Mouse (Mus musculus): ENCODE results near the gene S100a3. TPM values are rescaled to one million over a fixed set of nuclear protein-coding genes. Genes with fewer than 3 reads are reported as not detected.

The S100a3 gene
- polyA plus RNA-seq (2012; fragmentation: generic; extraction: Trizol), result 4.7 TPM

GRCm38 (mm10) chr3:90560008-90560628 lies at the start of gene S100a3:
TSS of gene S100a3 (plus strand) at chr3:90560578.
- H3K36me3 ChIP-seq (ENCODE audit: control insufficient read depth, insufficient read depth), result no peaks in the 10 kb centered on the region
- H3K27me3 ChIP-seq (ENCODE audit: control insufficient read depth, insufficient read depth, insufficient read length), result no peaks in the 10 kb centered on the region
- TF ChIP-seq MYOG (IDR thresholded peaks at IDR 0.05; ENCODE audit: control insufficient read depth in 1 of 3, insufficient read depth in 1 of 3, insufficient read length in 2 of 3, low read depth in 2 of 3), result peak in 1 of 3 experiments; percentile 1
- peak in 1 of 3 experiments; percentile 37 for TF ChIP-seq MYOD1 (IDR thresholded peaks at IDR 0.05; ENCODE audit: control insufficient read depth in 1 of 3, insufficient read length in 2 of 3, low read depth in 2 of 3)
- no peak for TF ChIP-seq USF1 (IDR thresholded peaks at IDR 0.05; ENCODE audit: low read depth)
- H3K4me2 ChIP-seq (ENCODE audit: low read depth), result no peak within 1 kb of the TSS
- no peak within 1 kb of the TSS for H3K4me3 ChIP-seq
- no peak within 1 kb of the TSS for H3ac ChIP-seq (ENCODE audit: control insufficient read depth, insufficient read length)
- no peaks in the 10 kb centered on the region for H3K79me2 ChIP-seq (ENCODE audit: control insufficient read depth, insufficient read depth)

GRCm38 (mm10) chr3:90512276-90512675 lies 48.1 kb upstream of the S100a3 start:
- TF ChIP-seq POLR2AphosphoS2 (IDR thresholded peaks at IDR 0.05; ENCODE audit: insufficient read length, low read depth), result no peak
- TF ChIP-seq MYOG (IDR thresholded peaks at IDR 0.05; ENCODE audit: control insufficient read depth in 1 of 3, insufficient read depth in 1 of 3, insufficient read length in 2 of 3, low read depth in 2 of 3), result no peak
- TF ChIP-seq SRF (IDR thresholded peaks at IDR 0.05; ENCODE audit: control insufficient read depth, insufficient read length, low read depth), result no peak
- TF ChIP-seq E2F4 (IDR thresholded peaks at IDR 0.05; ENCODE audit: insufficient read depth), result no peak
- TF ChIP-seq CEBPB (IDR thresholded peaks at IDR 0.05; ENCODE audit: insufficient read depth, poor library complexity, severe bottlenecking), result no peak
- no peak for TF ChIP-seq MAX (IDR thresholded peaks at IDR 0.05; ENCODE audit: low read depth)
- TF ChIP-seq REST (IDR thresholded peaks at IDR 0.05; ENCODE audit: insufficient read depth, insufficient read length), result no peak
- no peak for TF ChIP-seq MYOD1 (IDR thresholded peaks at IDR 0.05; ENCODE audit: control insufficient read depth in 1 of 3, insufficient read length in 2 of 3, low read depth in 2 of 3)
- no peak for TF ChIP-seq USF1 (IDR thresholded peaks at IDR 0.05; ENCODE audit: low read depth)
- no peak for TF ChIP-seq TCF12 (IDR thresholded peaks at IDR 0.05; ENCODE audit: insufficient read depth, poor library complexity, severe bottlenecking)
- TF ChIP-seq POLR2A (IDR thresholded peaks at IDR 0.05; ENCODE audit: insufficient read length, low read depth), result no peak
- no peak for TF ChIP-seq TCF3 (IDR thresholded peaks at IDR 0.05; ENCODE audit: insufficient read length, low read depth)
- Histone ChIP-seq H3K36me3 (ENCODE audit: control insufficient read depth, insufficient read depth) (peaks cover 5% of the 10 kb centered on the region), H3K4me2 (ENCODE audit: low read depth) (no peak overlapping the region), H3K4me3 (no peak overlapping the region), H3K27me3 (ENCODE audit: control insufficient read depth, insufficient read depth, insufficient read length) (no peaks in the 10 kb centered on the region), H3ac (ENCODE audit: control insufficient read depth, insufficient read length) (no peak overlapping the region), H3K79me2 (ENCODE audit: control insufficient read depth, insufficient read depth) (peaks cover 19% of the 10 kb centered on the region)

- peak overlapping the region; percentile 52 for H3K4me3 ChIP-seq
- peak overlapping the region; percentile 96 for H3K4me2 ChIP-seq (ENCODE audit: low read depth)
- H3ac ChIP-seq (ENCODE audit: control insufficient read depth, insufficient read length), result peak overlapping the region; percentile 64
- TF ChIP-seq POLR2AphosphoS2 (IDR thresholded peaks at IDR 0.05; ENCODE audit: insufficient read length, low read depth), result no peak
- no peak for TF ChIP-seq SRF (IDR thresholded peaks at IDR 0.05; ENCODE audit: control insufficient read depth, insufficient read length, low read depth)
- TF ChIP-seq POLR2A (IDR thresholded peaks at IDR 0.05; ENCODE audit: insufficient read length, low read depth), result no peak
- no peak for TF ChIP-seq USF1 (IDR thresholded peaks at IDR 0.05; ENCODE audit: low read depth)
- TF ChIP-seq TCF12 (IDR thresholded peaks at IDR 0.05; ENCODE audit: insufficient read depth, poor library complexity, severe bottlenecking), result no peak
- no peak for TF ChIP-seq CEBPB (IDR thresholded peaks at IDR 0.05; ENCODE audit: insufficient read depth, poor library complexity, severe bottlenecking)
- no peak for TF ChIP-seq E2F4 (IDR thresholded peaks at IDR 0.05; ENCODE audit: insufficient read depth)
- no peak for TF ChIP-seq REST (IDR thresholded peaks at IDR 0.05; ENCODE audit: insufficient read depth, insufficient read length)
- TF ChIP-seq TCF3 (IDR thresholded peaks at IDR 0.05; ENCODE audit: insufficient read length, low read depth), result no peak
- no peak for TF ChIP-seq MAX (IDR thresholded peaks at IDR 0.05; ENCODE audit: low read depth)
- no peaks in the 10 kb centered on the region for H3K27me3 ChIP-seq (ENCODE audit: control insufficient read depth, insufficient read depth, insufficient read length)
- H3K79me2 ChIP-seq (ENCODE audit: control insufficient read depth, insufficient read depth), result peaks cover 10% of the 10 kb centered on the region
- no peaks in the 10 kb centered on the region for H3K36me3 ChIP-seq (ENCODE audit: control insufficient read depth, insufficient read depth)
Observed at GRCm38 (mm10) chr3:90512948-90513642, 47.3 kb upstream of the S100a3 start.

- Histone ChIP-seq H3K27me3 (ENCODE audit: control insufficient read depth, insufficient read depth, insufficient read length) (no peaks in the 10 kb centered on the region), H3ac (ENCODE audit: control insufficient read depth, insufficient read length) (peak within 1 kb of the TSS; percentile 64), H3K79me2 (ENCODE audit: control insufficient read depth, insufficient read depth) (peaks cover 1% of the 10 kb centered on the region), H3K4me2 (ENCODE audit: low read depth) (peak within 1 kb of the TSS; percentile 96), H3K36me3 (ENCODE audit: control insufficient read depth, insufficient read depth) (no peaks in the 10 kb centered on the region), H3K4me3 (peak within 1 kb of the TSS; percentile 52)
- peak in 1 of 3 experiments; percentile 16 for TF ChIP-seq MYOG (IDR thresholded peaks at IDR 0.05; ENCODE audit: control insufficient read depth in 1 of 3, insufficient read depth in 1 of 3, insufficient read length in 2 of 3, low read depth in 2 of 3)
- peak; percentile 66 for TF ChIP-seq POLR2A (IDR thresholded peaks at IDR 0.05; ENCODE audit: insufficient read length, low read depth)
- no peak for TF ChIP-seq TCF12 (IDR thresholded peaks at IDR 0.05; ENCODE audit: insufficient read depth, poor library complexity, severe bottlenecking)
- no peak for TF ChIP-seq MYOD1 (IDR thresholded peaks at IDR 0.05; ENCODE audit: control insufficient read depth in 1 of 3, insufficient read length in 2 of 3, low read depth in 2 of 3)
Observed at GRCm38 (mm10) chr3:90513796-90514590, 46.4 kb upstream of the S100a3 start, which contains the start of the genes S100a1 and S100a13. TSS of gene S100a1 (minus strand) at chr3:90514392. TSS of gene S100a13 (plus strand) at chr3:90514435.
